Mouse (Mus musculus): ENCODE data around the gene Cib4. TPM values are rescaled to one million over a fixed set of nuclear protein-coding genes. Genes with fewer than 3 reads are reported as not detected.

Gene Cib4
- polyA plus RNA-seq, 1 experiment from 2014 or later: not detected

GRCm38 (mm10) chr5:30444327-30444895 lies 101.2 kb downstream of the Cib4 start:
- H3K4me1 ChIP-seq (replicated peaks): no peaks in the 10 kb centered on the region
- 86% methylated on average over 13 of the region's 13 CpGs for WGBS
- H3K9me3 ChIP-seq: no peaks in the 10 kb centered on the region
- no peaks in the 10 kb centered on the region for H3K27me3 ChIP-seq (ENCODE audit: insufficient read depth, poor library complexity, severe bottlenecking)
- H3K36me3 ChIP-seq: no peaks in the 10 kb centered on the region
- H3K4me3 ChIP-seq: no peak overlapping the region
- DNase-seq (ENCODE audit: low spot score): no peak
- no peak overlapping the region for H3K27ac ChIP-seq

DNA sequence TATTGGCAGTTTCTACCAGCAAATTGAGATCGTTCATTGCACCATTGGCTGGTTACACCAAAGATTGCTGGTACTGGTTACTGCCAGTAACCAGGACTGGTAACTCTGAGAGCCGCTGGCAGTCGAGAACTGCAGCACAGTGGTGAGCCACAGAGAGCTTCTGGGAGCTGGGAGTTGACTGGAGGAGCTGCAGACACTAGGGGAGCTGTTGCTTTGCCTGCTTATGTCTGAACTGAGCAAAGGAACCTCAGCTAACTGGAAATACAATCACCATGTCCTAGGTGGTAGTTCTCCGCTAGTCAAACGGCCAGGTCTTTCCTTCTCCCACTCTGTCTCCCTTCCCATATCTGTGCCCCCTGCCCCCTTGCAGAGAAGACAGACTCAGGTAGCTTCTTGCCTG lies 103.4 kb downstream of the Cib4 start:
- Histone ChIP-seq H3K27me3 (ENCODE audit: insufficient read depth, poor library complexity, severe bottlenecking) (no peaks in the 10 kb centered on the region), H3K27ac (no peak overlapping the region), H3K36me3 (no peaks in the 10 kb centered on the region), H3K4me1 (replicated peaks) (no peaks in the 10 kb centered on the region), H3K9me3 (no peaks in the 10 kb centered on the region), H3K4me3 (no peak overlapping the region)
- 63% methylated on average over 5 of the region's 5 CpGs for WGBS
- no peak for DNase-seq (ENCODE audit: low spot score)

GRCm38 (mm10) chr5:30440308-30440906 lies 105.2 kb downstream of the Cib4 start:
- WGBS: 90% methylated on average over 8 of the region's 8 CpGs
- H3K4me3 ChIP-seq: no peak overlapping the region

GRCm38 (mm10) chr5:30438931-30439330 lies 106.7 kb downstream of the Cib4 start:
- DNase-seq (ENCODE audit: low spot score): no peak
- H3K36me3 ChIP-seq: no peaks in the 10 kb centered on the region
- H3K27ac ChIP-seq: no peak overlapping the region
- no peak overlapping the region for H3K4me3 ChIP-seq
- 55% methylated on average over 2 of the region's 2 CpGs for WGBS
- H3K27me3 ChIP-seq (ENCODE audit: insufficient read depth, poor library complexity, severe bottlenecking): no peaks in the 10 kb centered on the region
- H3K9me3 ChIP-seq: no peaks in the 10 kb centered on the region
- no peaks in the 10 kb centered on the region for H3K4me1 ChIP-seq (replicated peaks)

More at GRCm38 (mm10) chr5:30440308-30440906, 105.2 kb downstream of the Cib4 start:
- Histone ChIP-seq H3K27me3 (ENCODE audit: insufficient read depth, poor library complexity, severe bottlenecking) (no peaks in the 10 kb centered on the region), H3K36me3 (no peaks in the 10 kb centered on the region), H3K9me3 (no peaks in the 10 kb centered on the region), H3K27ac (no peak overlapping the region), H3K4me1 (replicated peaks) (no peaks in the 10 kb centered on the region)
- no peak for DNase-seq (ENCODE audit: low spot score)

Other genes with a start within 250 kb of the Cib4 start
- gene Otof, start 83.9 kb downstream of the Cib4 start, polyA plus RNA-seq (2016; fragmentation: Nextera tagmentation; extraction: Ambion mirVana): 0.04 and 0.17 TPM in 2 replicates
- gene 1700001C02Rik, start 79.8 kb downstream of the Cib4 start, polyA plus RNA-seq (2016; fragmentation: Nextera tagmentation; extraction: Ambion mirVana): 1.4 TPM in 1 of 2 replicates, not detected in the other
- 0.12 and 0.52 TPM in 2 replicates for gene Kcnk3, start 42.3 kb upstream of the Cib4 start, polyA plus RNA-seq (2016; fragmentation: Nextera tagmentation; extraction: Ambion mirVana)
- gene Slc35f6, start 102.1 kb upstream of the Cib4 start, polyA plus RNA-seq (2016; fragmentation: Nextera tagmentation; extraction: Ambion mirVana): 25.5 and 28.9 TPM in 2 replicates
- 409 and 440 TPM in 2 replicates for gene Cenpa, start 120.9 kb upstream of the Cib4 start, polyA plus RNA-seq (2016; fragmentation: Nextera tagmentation; extraction: Ambion mirVana)
- gene Dpysl5, start 165.7 kb upstream of the Cib4 start, polyA plus RNA-seq (2016; fragmentation: Nextera tagmentation; extraction: Ambion mirVana): 87.4 and 151 TPM in 2 replicates

Measured in hindbrain, embryonic 10.5 days (tissue).